Mouse (Mus musculus): ENCODE measurements around the gene Rtcb.

DNA sequence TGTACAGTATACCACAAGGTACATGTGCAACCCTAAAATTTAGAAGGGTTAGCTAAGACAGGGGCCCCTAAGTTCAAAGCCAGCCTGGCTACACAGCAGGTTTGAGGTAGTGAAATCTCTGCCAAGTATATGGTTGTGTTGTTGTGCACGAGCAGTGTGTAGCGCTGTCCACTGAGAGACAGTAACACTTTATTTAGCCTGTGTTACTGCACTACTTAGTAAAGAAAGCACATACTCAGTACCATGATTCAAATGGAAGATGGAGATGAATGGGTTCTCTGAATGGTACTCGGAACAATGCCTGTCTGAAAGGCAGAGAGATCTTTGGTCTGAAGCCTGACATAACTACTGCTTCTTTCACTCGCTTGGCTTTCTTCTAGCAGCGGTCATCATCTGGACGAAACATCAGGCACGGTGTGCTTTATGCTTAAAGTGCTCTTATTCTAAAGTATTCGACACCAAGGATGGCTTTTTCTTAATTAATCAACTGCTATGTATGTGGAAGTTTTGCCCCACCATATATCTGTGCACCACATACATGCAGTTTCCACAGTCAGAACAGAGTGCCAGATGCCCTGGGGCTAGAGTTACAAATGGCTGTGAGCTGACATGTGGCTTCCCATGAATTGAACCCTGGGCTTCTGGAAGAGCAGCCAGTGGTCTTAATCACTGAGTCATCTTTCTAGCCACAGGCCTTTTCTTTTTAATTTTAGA lies 9.0 kb downstream of the Rtcb start:
- no peak for TF ChIP-seq CTCF (IDR thresholded peaks at IDR 0.05; ENCODE audit: low read depth, low read length)
- no peak for TF ChIP-seq EP300 (IDR thresholded peaks at IDR 0.05; ENCODE audit: insufficient read depth, low read depth, low read length)
